Mouse (Mus musculus) CH12.LX (cell line): ENCODE measurements around the gene Acot4.

ENCODE experiments used
- CTCF ChIP-seq, 2 experiments: IDR thresholded peaks in 1 of 2; conservative IDR thresholded peaks in 1 of 2; 2 replicates each; pipeline ENCODE4 v1.5.1; 2011 to 2012; ENCODE audit warnings: low read depth in 2 of 2, low read length in 2 of 2, improper control_type of control experiment in 1 of 2, inconsistent platforms in 1 of 2, mild to moderate bottlenecking in 1 of 2, moderate library complexity in 1 of 2
- GABPA ChIP-seq: IDR thresholded peaks from 2 replicates; pipeline ENCODE4 v1.6.1; 2012; ENCODE audit warnings: low read depth, low read length, improper control_type of control experiment, inconsistent platforms; ENCODE audit not compliant: insufficient replicate concordance
- HCFC1 ChIP-seq: IDR thresholded peaks from 2 replicates; pipeline ENCODE4 v1.6.1; 2012; ENCODE audit warnings: low read depth, mild to moderate bottlenecking, inconsistent platforms, low read length, improper control_type of control experiment
- MAFK ChIP-seq: IDR thresholded peaks from 2 replicates; pipeline ENCODE4 v1.6.1; 2011; ENCODE audit warnings: low read length, improper control_type of control experiment; ENCODE audit not compliant: insufficient replicate concordance
- MXI1 ChIP-seq: IDR thresholded peaks from 2 replicates; pipeline ENCODE4 v1.6.1; 2011; ENCODE audit warnings: mild to moderate bottlenecking, low read depth, low read length, improper control_type of control experiment
- POLR2A ChIP-seq: IDR thresholded peaks from 2 replicates; pipeline ENCODE4 v1.6.1; 2011; ENCODE audit warnings: low read depth, mild to moderate bottlenecking, improper control_type of control experiment, low read length
- POLR2AphosphoS2 ChIP-seq: IDR thresholded peaks from 2 replicates; pipeline ENCODE4 v1.6.1; 2011; ENCODE audit warnings: low read depth, low read length, improper control_type of control experiment
- RAD21 ChIP-seq: IDR thresholded peaks from 2 replicates; pipeline ENCODE4 v1.6.1; 2011; ENCODE audit warnings: low read depth, mild to moderate bottlenecking, low read length, improper control_type of control experiment, moderate library complexity
- RCOR1 ChIP-seq: conservative IDR thresholded peaks from 2 replicates; pipeline ENCODE4 v1.6.1; 2012; ENCODE audit warnings: low read depth, mild to moderate bottlenecking, inconsistent platforms, low read length, improper control_type of control experiment
- TCF12 ChIP-seq: IDR thresholded peaks from 2 replicates; pipeline ENCODE4 v1.6.1; 2014; ENCODE audit warnings: low read depth, mild to moderate bottlenecking, inconsistent platforms, low read length, improper control_type of control experiment

GRCm38 (mm10) chr12:84008251-84008650 is 29.9 kb upstream of the Acot4 start:
- no peak for TF ChIP-seq GABPA
- no peak for TF ChIP-seq POLR2A
- no peak for TF ChIP-seq RAD21
- no peak for TF ChIP-seq CTCF (conservative IDR thresholded peaks at IDR 0.05 in 1 of 2, IDR thresholded peaks at IDR 0.05 in 1 of 2; ENCODE audit: low read depth in 2 of 2, low read length in 2 of 2)
- TF ChIP-seq HCFC1: no peak
- TF ChIP-seq RCOR1: no peak
- no peak for TF ChIP-seq MAFK
- TF ChIP-seq MXI1: no peak
- no peak for TF ChIP-seq TCF12
- TF ChIP-seq POLR2AphosphoS2: no peak
